Mouse (Mus musculus) kidney, adult 2 months (tissue): Measurements from ENCODE around the gene Tmem119.

ENCODE experiments used
- CTCF ChIP-seq: fragments of 200-500 bp; conservative IDR thresholded peaks from 2 replicates; pipeline ENCODE4 v1.5.1; 2011; ENCODE audit warnings: low read depth, mild to moderate bottlenecking, control low read depth, low read length, moderate library complexity, mixed read lengths; ENCODE audit not compliant: insufficient read depth, insufficient read length
- POLR2A ChIP-seq: fragments of 200-500 bp; IDR thresholded peaks from one replicate; pipeline ENCODE4 v1.6.1; 2011; ENCODE audit warnings: low read depth, low read length, control low read depth

- TF ChIP-seq CTCF (no peak), POLR2A (no peak)
Observed at GRCm38 (mm10) chr5:113832490-113832901, 32.2 kb upstream of the Tmem119 start, which contains the start of gene Selplg.
